Mouse (Mus musculus) C2C12 (cell line): ENCODE results near the gene AU021092. TPM values are rescaled to one million over a fixed set of nuclear protein-coding genes. Genes with fewer than 3 reads are reported as not detected.

Experiments used
- H3K27me3 ChIP-seq: one replicate; pipeline ENCODE4 v1.6.1; 2011; ENCODE audit not compliant: control insufficient read depth, insufficient read depth, insufficient read length
- H3K36me3 ChIP-seq: one replicate; pipeline ENCODE4 v1.6.1; 2011; ENCODE audit not compliant: control insufficient read depth, insufficient read depth
- H3K4me3 ChIP-seq: one replicate; pipeline ENCODE4 v1.5.1; 2011; ENCODE audit warnings: mild to moderate bottlenecking, control low read depth; ENCODE audit not compliant: poor library complexity, insufficient read depth, severe bottlenecking
- H3K79me2 ChIP-seq: one replicate; pipeline ENCODE4 v1.6.1; 2011; ENCODE audit not compliant: control insufficient read depth, insufficient read depth
- H3K79me3 ChIP-seq: one replicate; pipeline ENCODE4 v1.6.1; 2011; ENCODE audit warnings: low read depth, control low read depth
- H3ac ChIP-seq: one replicate; pipeline ENCODE3; 2011; ENCODE audit warnings: low read depth; ENCODE audit not compliant: control insufficient read depth, insufficient read length
- CEBPB ChIP-seq: IDR thresholded peaks from one replicate; pipeline ENCODE4 v1.6.1; 2011; ENCODE audit warnings: low read depth, mild to moderate bottlenecking, control low read depth, moderate library complexity
- CTCF ChIP-seq: IDR thresholded peaks from one replicate; pipeline ENCODE4 v1.5.1; 2011; ENCODE audit not compliant: control insufficient read depth, insufficient read depth, insufficient read length
- FOSL1 ChIP-seq: IDR thresholded peaks from one replicate; pipeline ENCODE4 v1.8.0; 2011; ENCODE audit warnings: mild to moderate bottlenecking, low read length; ENCODE audit not compliant: poor library complexity, insufficient read depth, severe bottlenecking
- MAX ChIP-seq: IDR thresholded peaks from one replicate; pipeline ENCODE4 v1.6.1; 2011; ENCODE audit warnings: mild to moderate bottlenecking, control low read depth
- MYOD1 ChIP-seq: IDR thresholded peaks from one replicate; pipeline ENCODE4 v1.6.1; 2011; ENCODE audit warnings: low read depth; ENCODE audit not compliant: control insufficient read depth, insufficient read length
- MYOG ChIP-seq: IDR thresholded peaks from one replicate; pipeline ENCODE4 v1.6.1; 2011; ENCODE audit not compliant: control insufficient read depth, insufficient read length; ENCODE audit errors: extremely low read depth
- USF1 ChIP-seq: IDR thresholded peaks from one replicate; pipeline ENCODE4 v1.6.1; 2011; ENCODE audit warnings: low read depth, mild to moderate bottlenecking, control low read depth, moderate library complexity
- polyA plus RNA-seq: library from polyadenylated mRNA; unstranded; fragments of >200 nt; fragmentation: generic; extraction: Trizol; gene quantifications from one replicate; pipeline ENCODE4 v1.2.1, GENCODE M21; 2012; ENCODE audit warnings: missing spikeins

The AU021092 gene
- polyA plus RNA-seq, 1 experiment = 4.4 TPM

DNA sequence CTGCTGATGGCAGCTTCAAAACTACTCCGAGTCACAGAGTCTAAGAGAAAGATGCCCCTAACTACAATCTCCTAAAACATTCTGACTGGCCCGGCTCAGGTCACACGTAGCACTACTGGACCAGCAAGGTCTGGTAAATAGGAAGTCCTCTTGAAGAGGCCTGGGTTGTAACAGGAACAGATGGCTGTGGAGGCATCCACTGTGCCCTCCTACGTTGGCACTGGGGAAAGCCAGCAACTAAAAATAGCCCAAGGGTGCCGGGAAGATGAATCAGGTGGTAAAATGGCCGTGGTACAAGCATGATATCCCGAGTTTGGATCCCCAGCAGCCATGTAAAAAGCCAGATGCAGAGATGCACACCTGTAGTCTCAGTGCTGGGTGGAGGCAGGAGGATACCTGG lies 35.9 kb downstream of the AU021092 start:
- no peak overlapping the region for H3ac ChIP-seq
- TF ChIP-seq MYOG = no peak
- no peaks in the 10 kb centered on the region for H3K79me2 ChIP-seq
- peaks cover 42% of the 10 kb centered on the region for H3K27me3 ChIP-seq
- H3K79me3 ChIP-seq = no peaks in the 10 kb centered on the region
- H3K4me3 ChIP-seq = no peak overlapping the region
- H3K36me3 ChIP-seq = no peaks in the 10 kb centered on the region

DNA sequence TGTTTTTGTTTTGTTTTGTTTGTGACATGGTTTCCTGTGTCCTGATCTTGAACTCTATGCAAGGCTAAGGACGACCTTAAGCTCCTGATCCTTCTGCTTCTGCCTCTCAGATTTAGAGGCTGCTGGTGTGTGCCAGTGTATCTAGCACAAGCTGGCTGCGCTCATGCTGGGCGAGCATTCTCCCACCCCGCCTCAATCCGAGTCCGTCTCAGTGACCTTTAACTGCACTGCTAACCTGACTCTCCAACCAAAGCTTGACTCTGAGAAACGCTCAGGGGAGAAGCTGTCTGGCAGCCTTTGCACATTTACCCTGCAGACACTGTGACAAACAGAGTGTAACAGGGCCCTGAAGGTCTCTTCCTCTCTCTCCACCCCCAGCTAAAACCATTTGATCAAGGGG lies 36.4 kb downstream of the AU021092 start:
- TF ChIP-seq FOSL1 (no peak), CEBPB (no peak), USF1 (no peak), MYOG (no peak), CTCF (no peak), MYOD1 (no peak), MAX (no peak)
- Histone ChIP-seq H3K79me2 (no peaks in the 10 kb centered on the region), H3K36me3 (no peaks in the 10 kb centered on the region), H3ac (no peak overlapping the region), H3K4me3 (no peak overlapping the region), H3K27me3 (peaks cover 47% of the 10 kb centered on the region), H3K79me3 (no peaks in the 10 kb centered on the region)

DNA sequence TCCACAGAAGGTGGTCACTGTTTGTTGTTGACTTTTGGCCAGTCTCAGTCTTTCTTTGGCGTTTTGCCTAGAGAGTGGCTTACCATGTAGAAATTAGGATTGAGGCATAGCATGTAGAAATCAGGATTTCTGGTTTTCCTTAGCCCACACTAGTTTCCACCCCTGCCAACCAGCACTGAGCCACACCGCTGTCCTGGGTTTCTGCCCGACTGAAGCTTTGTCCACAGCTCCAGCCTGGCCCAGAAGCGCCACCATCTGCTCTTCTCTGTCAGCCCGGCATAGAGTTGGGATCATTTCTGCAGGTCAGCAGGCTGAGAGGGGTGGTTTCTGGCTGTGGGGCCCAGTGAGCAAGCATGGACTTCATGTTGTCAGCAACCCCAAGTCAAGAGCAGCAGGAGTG lies 37.1 kb downstream of the AU021092 start:
- Histone ChIP-seq H3K79me3 (no peaks in the 10 kb centered on the region), H3ac (no peak overlapping the region), H3K36me3 (no peaks in the 10 kb centered on the region), H3K27me3 (peaks cover 48% of the 10 kb centered on the region), H3K79me2 (no peaks in the 10 kb centered on the region), H3K4me3 (no peak overlapping the region)
- TF ChIP-seq MAX (no peak), CTCF (no peak), MYOD1 (no peak), CEBPB (no peak), MYOG (no peak), FOSL1 (no peak), USF1 (no peak)

DNA sequence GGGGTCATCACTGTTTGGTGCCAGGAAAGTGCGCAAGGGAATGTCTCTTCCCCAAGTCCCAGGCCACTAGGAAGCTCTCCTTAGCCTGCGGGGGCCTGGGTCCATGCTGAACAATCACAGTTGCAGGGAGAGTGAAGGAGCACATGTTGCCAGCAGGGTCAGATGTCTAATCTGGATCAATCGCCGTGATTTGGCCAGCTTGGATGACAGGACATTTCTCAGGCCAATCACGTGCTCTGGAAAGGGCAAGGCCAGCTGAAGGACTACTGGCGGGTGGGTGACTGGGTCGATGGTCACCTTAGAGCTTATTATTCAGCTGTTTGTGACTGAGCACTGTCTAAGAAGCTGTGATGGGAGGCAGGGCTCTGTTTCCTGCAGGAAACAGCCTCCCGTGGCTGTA lies 38.0 kb downstream of the AU021092 start:
- Histone ChIP-seq H3K79me3 (no peaks in the 10 kb centered on the region), H3K36me3 (no peaks in the 10 kb centered on the region), H3K27me3 (peaks cover 51% of the 10 kb centered on the region), H3K4me3 (no peak overlapping the region), H3K79me2 (no peaks in the 10 kb centered on the region), H3ac (no peak overlapping the region)
- no peak for TF ChIP-seq CEBPB
- TF ChIP-seq CTCF = no peak
- no peak for TF ChIP-seq MYOD1
- no peak for TF ChIP-seq MAX
- TF ChIP-seq MYOG = no peak
- TF ChIP-seq FOSL1 = no peak
- TF ChIP-seq USF1 = no peak

DNA sequence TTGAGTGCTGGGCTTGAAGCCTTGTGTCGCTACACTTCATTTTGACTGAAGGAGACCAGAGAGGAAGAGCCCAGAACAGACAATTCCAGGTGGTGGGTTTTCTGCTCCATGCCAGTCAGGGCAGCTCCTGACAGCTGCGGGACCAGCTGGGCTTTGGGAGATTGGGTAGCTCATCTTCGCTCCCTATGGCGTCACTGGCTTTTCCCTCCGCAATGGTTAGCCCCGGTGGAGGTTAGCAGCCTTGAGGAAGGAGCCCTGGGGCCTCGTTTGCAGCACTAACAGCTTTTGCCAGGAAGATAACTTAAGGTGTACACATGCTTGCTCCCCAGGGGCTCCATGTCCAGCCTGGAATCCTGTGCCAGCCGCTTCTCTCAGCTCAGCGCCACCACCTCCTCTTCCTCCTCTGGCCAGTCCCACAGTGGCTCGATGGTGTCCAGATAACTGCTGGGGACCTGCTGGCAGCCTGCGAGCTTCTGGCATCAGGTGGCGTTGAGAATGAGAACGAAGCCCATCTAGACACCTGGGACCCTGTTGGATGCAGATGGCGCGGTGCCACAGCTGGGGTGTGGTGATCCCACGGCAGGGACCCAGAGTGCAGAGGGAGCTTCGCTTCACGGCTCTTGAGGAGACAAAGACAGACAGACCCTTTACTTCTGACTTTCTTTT lies 38.7 kb downstream of the AU021092 start:
- TF ChIP-seq FOSL1 (no peak), CEBPB (no peak), USF1 (no peak), CTCF (no peak), MYOD1 (no peak), MYOG (no peak), MAX (no peak)
- Histone ChIP-seq H3K79me2 (no peaks in the 10 kb centered on the region), H3ac (no peak overlapping the region), H3K79me3 (no peaks in the 10 kb centered on the region), H3K36me3 (no peaks in the 10 kb centered on the region), H3K27me3 (peaks cover 56% of the 10 kb centered on the region), H3K4me3 (no peak overlapping the region)

DNA sequence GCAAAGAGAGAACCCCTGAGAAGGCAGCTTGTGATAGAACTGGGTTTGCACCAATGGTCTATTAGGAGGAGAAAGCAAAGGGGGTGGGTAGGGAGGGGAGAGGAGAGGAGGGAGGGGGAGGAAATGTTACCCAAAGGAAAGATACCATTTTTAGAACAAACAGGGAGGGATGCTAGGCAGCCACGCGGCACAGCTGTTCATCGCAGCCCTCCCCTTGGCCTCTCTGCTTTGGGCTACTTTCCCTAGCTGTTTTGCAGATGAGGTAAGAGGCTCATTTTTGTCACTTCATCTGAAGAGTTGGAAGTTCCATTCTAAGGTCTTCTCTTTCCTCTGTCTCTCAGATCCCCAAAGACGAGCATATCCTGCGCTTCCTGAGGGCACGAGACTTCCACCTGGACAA lies 49.5 kb downstream of the AU021092 start:
- H3K27me3 ChIP-seq = peaks cover 30% of the 10 kb centered on the region
- no peaks in the 10 kb centered on the region for H3K79me3 ChIP-seq
- no peak overlapping the region for H3ac ChIP-seq
- no peaks in the 10 kb centered on the region for H3K36me3 ChIP-seq
- TF ChIP-seq CEBPB (no peak), CTCF (no peak), FOSL1 (no peak), MAX (no peak), MYOG (no peak), USF1 (no peak), MYOD1 (no peak)
- no peak overlapping the region for H3K4me3 ChIP-seq
- no peaks in the 10 kb centered on the region for H3K79me2 ChIP-seq
